Mouse (Mus musculus) lung, embryonic 14.5 days (tissue): ENCODE data around the gene Phlpp1. TPM values are rescaled to one million over a fixed set of nuclear protein-coding genes. Genes with fewer than 3 reads are reported as not detected.

Experiments
- ATAC-seq: fragments of 200-750 bp; cut with Nextera tagmentation; 2 replicates; pipeline ENCODE4 v1.8.0; 2017; ENCODE audit warnings: mild to moderate bottlenecking, moderate TSS enrichment, moderate library complexity; ENCODE audit not compliant: insufficient read depth
- DNase-seq: peaks from one replicate; pipeline ENCODE4 v3.0.0-alpha.2; 2015
- H3K27ac ChIP-seq: fragments of 300-500 bp; sonication (generic); 2 replicates; pipeline ENCODE4 v1.5.1; 2014; ENCODE audit warnings: low read depth, mild to moderate bottlenecking, moderate library complexity
- H3K27me3 ChIP-seq: fragments of 300-500 bp; sonication (generic); 2 replicates; pipeline ENCODE4 v1.6.1; 2014; ENCODE audit warnings: low read length, control low read depth; ENCODE audit not compliant: insufficient read depth
- H3K36me3 ChIP-seq: fragments of 300-500 bp; sonication (generic); 2 replicates; pipeline ENCODE4 v1.6.1; 2014; ENCODE audit warnings: control low read depth; ENCODE audit not compliant: insufficient read depth
- H3K4me1 ChIP-seq: fragments of 300-500 bp; sonication (generic); 2 replicates; pipeline ENCODE4 v1.6.1; 2014; ENCODE audit warnings: antibody characterized with exemption, control low read depth; ENCODE audit not compliant: insufficient read depth
- H3K4me2 ChIP-seq: fragments of 300-500 bp; sonication (generic); 2 replicates; pipeline ENCODE4 v1.6.1; 2014; ENCODE audit warnings: mild to moderate bottlenecking
- H3K4me3 ChIP-seq: fragments of 300-500 bp; sonication (generic); 2 replicates; pipeline ENCODE4 v1.5.1; 2014; ENCODE audit warnings: low read depth, low read length
- H3K9ac ChIP-seq: fragments of 300-500 bp; sonication (generic); 2 replicates; pipeline ENCODE4 v1.6.1; 2014
- H3K9me3 ChIP-seq: fragments of 300-500 bp; sonication (generic); 2 replicates; pipeline ENCODE4 v1.6.1; 2016; ENCODE audit warnings: low read depth, low read length, control low read depth
- CTCF ChIP-seq: IDR thresholded peaks from 2 replicates; pipeline ENCODE4 v1.5.1; 2016; ENCODE audit warnings: antibody characterized with exemption, low read depth
- WGBS: fragments of 180-500 bp; shearing (Covaris S2); extraction: QIAGEN DNeasy Blood & Tissue Kit; methylation state at CpG from one replicate; pipeline ENCODE4 v1.1.7; 2014; 5-methylcytosine and 5-hydroxymethylcytosine counted together
- polyA plus RNA-seq: library from polyadenylated mRNA; unstranded; fragments of >200 nt; fragmentation: Nextera tagmentation; extraction: Ambion mirVana; gene quantifications from 2 replicates; pipeline ENCODE4 v1.2.1, GENCODE M21; 2014

Phlpp1 gene
- polyA plus RNA-seq, 1 experiment from 2014 or later = 4.2 TPM

GRCm38 (mm10) chr1:106187480-106187879 lies 15.9 kb downstream of the Phlpp1 start:
- no peaks in the 10 kb centered on the region for H3K9me3 ChIP-seq
- no peaks in the 10 kb centered on the region for H3K27me3 ChIP-seq
- no peaks in the 10 kb centered on the region for H3K36me3 ChIP-seq
- H3K27ac ChIP-seq = no peak overlapping the region
- H3K9ac ChIP-seq = no peak overlapping the region
- H3K4me2 ChIP-seq = no peak overlapping the region
- no peak for ATAC-seq
- no peak for TF ChIP-seq CTCF
- DNase-seq = no peak
- H3K4me3 ChIP-seq = no peak overlapping the region
- H3K4me1 ChIP-seq = no peaks in the 10 kb centered on the region

GRCm38 (mm10) chr1:106188756-106189155 lies 17.2 kb downstream of the Phlpp1 start:
- DNase-seq = no peak
- WGBS = 87% methylated on average over 3 of the region's 3 CpGs
- H3K27ac ChIP-seq = no peak overlapping the region
- no peaks in the 10 kb centered on the region for H3K9me3 ChIP-seq
- no peak overlapping the region for H3K4me3 ChIP-seq
- no peaks in the 10 kb centered on the region for H3K36me3 ChIP-seq
- H3K9ac ChIP-seq = no peak overlapping the region
- no peak for TF ChIP-seq CTCF
- no peak for ATAC-seq
- no peaks in the 10 kb centered on the region for H3K27me3 ChIP-seq
- H3K4me2 ChIP-seq = no peak overlapping the region
- no peaks in the 10 kb centered on the region for H3K4me1 ChIP-seq

GRCm38 (mm10) chr1:106189311-106189710 lies 17.8 kb downstream of the Phlpp1 start:
- Histone ChIP-seq H3K4me2 (no peak overlapping the region), H3K9me3 (no peaks in the 10 kb centered on the region), H3K4me1 (no peaks in the 10 kb centered on the region), H3K9ac (no peak overlapping the region), H3K36me3 (no peaks in the 10 kb centered on the region), H3K27ac (no peak overlapping the region), H3K4me3 (no peak overlapping the region), H3K27me3 (no peaks in the 10 kb centered on the region)
- DNase-seq (no peak), ATAC-seq (no peak)
- 86% methylated on average over 5 of the region's 5 CpGs for WGBS
- TF ChIP-seq CTCF = no peak

- H3K36me3 ChIP-seq = no peaks in the 10 kb centered on the region
- 51% methylated on average over 3 of the region's 3 CpGs for WGBS
- ATAC-seq (no peak), DNase-seq (no peak)
- H3K27ac ChIP-seq = no peak overlapping the region
- no peak for TF ChIP-seq CTCF
- no peak overlapping the region for H3K4me3 ChIP-seq
- no peak overlapping the region for H3K9ac ChIP-seq
- no peaks in the 10 kb centered on the region for H3K4me1 ChIP-seq
- no peak overlapping the region for H3K4me2 ChIP-seq
- H3K27me3 ChIP-seq = no peaks in the 10 kb centered on the region
- H3K9me3 ChIP-seq = no peaks in the 10 kb centered on the region
Observed at GRCm38 (mm10) chr1:106190695-106191094, 19.1 kb downstream of the Phlpp1 start.

- H3K27me3 ChIP-seq = no peaks in the 10 kb centered on the region
- H3K9ac ChIP-seq = no peak overlapping the region
- no peak for ATAC-seq
- no peaks in the 10 kb centered on the region for H3K4me1 ChIP-seq
- 67% methylated on average over 8 of the region's 8 CpGs for WGBS
- H3K4me2 ChIP-seq = no peak overlapping the region
- no peaks in the 10 kb centered on the region for H3K9me3 ChIP-seq
- no peak for TF ChIP-seq CTCF
- no peaks in the 10 kb centered on the region for H3K36me3 ChIP-seq
- no peak overlapping the region for H3K27ac ChIP-seq
- H3K4me3 ChIP-seq = no peak overlapping the region
- DNase-seq = no peak
Observed at GRCm38 (mm10) chr1:106191885-106192284, 20.3 kb downstream of the Phlpp1 start.

GRCm38 (mm10) chr1:106192864-106193470 lies 21.4 kb downstream of the Phlpp1 start:
- Histone ChIP-seq H3K36me3 (no peaks in the 10 kb centered on the region), H3K4me3 (no peak overlapping the region), H3K27ac (no peak overlapping the region), H3K9ac (no peak overlapping the region), H3K9me3 (no peaks in the 10 kb centered on the region), H3K4me2 (no peak overlapping the region), H3K27me3 (no peaks in the 10 kb centered on the region), H3K4me1 (no peaks in the 10 kb centered on the region)
- ATAC-seq (no peak), DNase-seq (no peak)
- WGBS = 69% methylated on average over 8 of the region's 8 CpGs
- TF ChIP-seq CTCF = no peak

- ATAC-seq = no peak
- no peak for TF ChIP-seq CTCF
Observed at GRCm38 (mm10) chr1:106193487-106193886, 21.9 kb downstream of the Phlpp1 start.

More at GRCm38 (mm10) chr1:106193487-106193886, 21.9 kb downstream of the Phlpp1 start:
- no peak overlapping the region for H3K4me3 ChIP-seq
- no peak for DNase-seq
- H3K4me1 ChIP-seq = no peaks in the 10 kb centered on the region
- no peaks in the 10 kb centered on the region for H3K9me3 ChIP-seq
- no peaks in the 10 kb centered on the region for H3K36me3 ChIP-seq
- H3K9ac ChIP-seq = no peak overlapping the region
- no peak overlapping the region for H3K4me2 ChIP-seq
- 57% methylated on average over 3 of the region's 3 CpGs for WGBS
- H3K27ac ChIP-seq = no peak overlapping the region
- no peaks in the 10 kb centered on the region for H3K27me3 ChIP-seq
